In genomic region chr3:88526157-88527131, GRCm38 (mm10) we compare ENCODE assay signal across 8 mouse cellular contexts. TPM values are rescaled to one million over a fixed set of nuclear protein-coding genes. Genes with fewer than 3 reads are reported as not detected.
DNase-seq lines count a peak whose midpoint lies in the region; ATAC-seq and TF ChIP-seq lines count a peak whose summit lies in the region.

No protein-coding gene starts in this region.

- H3K4me3 ChIP-seq in cortical plate, adult 2 months (ENCODE audit: insufficient read depth, low read length), result no peak overlapping the region
- H3K4me3 ChIP-seq in midbrain, embryonic 11.5 days (ENCODE audit: low read depth, low read length), result no peak overlapping the region

- peak; percentile 90 for DNase-seq in gastrocnemius, postnatal 14 days
- peak; percentile 72 to 73 for DNase-seq in left cerebral cortex, postnatal 36 days (ENCODE audit: low spot score in 2 of 2)
- peak; percentile 99 for DNase-seq in midbrain, embryonic 11.5 days (ENCODE audit: low spot score, missing footprints)
- peak; percentile 84 for DNase-seq in right cerebral cortex, postnatal 4 days
- peak; percentile 81 for DNase-seq in yolk sac, embryonic 10.5 days (ENCODE audit: low spot score)

- H3K36me3 ChIP-seq in midbrain, embryonic 11.5 days (ENCODE audit: control insufficient read depth, insufficient read depth, low read length), result peaks cover 4% of the 10 kb centered on the region; the same call in 1 of the 2 replicates

- TF ChIP-seq POLR2A in cortical plate, adult 2 months (IDR thresholded peaks at IDR 0.05; ENCODE audit: extremely low read depth, insufficient read depth, low read length), result no peak

- peak overlapping the region; percentile 27 for H3K4me2 ChIP-seq in midbrain, embryonic 11.5 days

- H3K9ac ChIP-seq in midbrain, embryonic 11.5 days (ENCODE audit: low read length), result no peak overlapping the region

- peak; percentile 60 for ATAC-seq in activated CD4-positive, CD25-positive, alpha-beta regulatory T cell, adult 4 months
- peak; percentile 60 for ATAC-seq in inflammation-experienced regulatory T-cells, adult 6 months
- peak; percentile 70 for ATAC-seq in midbrain, embryonic 11.5 days (ENCODE audit: low FRiP score)

- WGBS in midbrain, embryonic 11.5 days, result 34% methylated on average over 17 of the region's 17 CpGs

- H3K27ac ChIP-seq in cortical plate, adult 2 months (ENCODE audit: insufficient read depth, low read length), result no peak overlapping the region
- no peak overlapping the region for H3K27ac ChIP-seq in midbrain, embryonic 11.5 days (ENCODE audit: low read depth, low read length)

- H3K4me1 ChIP-seq in cortical plate, adult 2 months (ENCODE audit: control insufficient read depth, insufficient read depth, low read length), result peaks cover 2% of the 10 kb centered on the region; the same call in 1 of the 2 replicates
- peaks cover 28% of the 10 kb centered on the region for H3K4me1 ChIP-seq in midbrain, embryonic 11.5 days (ENCODE audit: control insufficient read depth, insufficient read depth, low read length)

- peak; percentile 98 for TF ChIP-seq CTCF in cortical plate, adult 2 months (IDR thresholded peaks at IDR 0.05; ENCODE audit: extremely low read depth, insufficient read depth, low read length)

- H3K27me3 ChIP-seq in midbrain, embryonic 11.5 days (ENCODE audit: control insufficient read depth, insufficient read depth, low read length), result no peaks in the 10 kb centered on the region

- H3K9me3 ChIP-seq in midbrain, embryonic 11.5 days (ENCODE audit: control insufficient read depth, low read length), result no peaks in the 10 kb centered on the region

- intact Hi-C loops in gastrocnemius, postnatal 14 days (cut with DNase I; ENCODE audit: low total_unique reads), result no loop called here
- intact Hi-C loops in left cerebral cortex, postnatal 36 days (cut with DNase I), result loop anchor here (1.0 kb wide), 1 partner anchor 43 kb away; no protein-coding TSS in a partner anchor

RNA-seq across cellular contexts. Expression of gene Mex3a, which starts 5.8 kb away (rescaled TPM):
- under 1 TPM; 0.10 to 0.81 TPM for polyA plus RNA-seq in activated CD4-positive, CD25-positive, alpha-beta regulatory T cell, adult 4 months (2017; shearing (Covaris generic))
- polyA plus RNA-seq in cortical plate, adult 2 months (2012; rRNA removed), result 1.5 TPM in 2 replicates
- 1 to 10 TPM in 1 of 2 experiments, under 1 TPM in 1; 0.64 to 1.6 TPM for total RNA-seq in gastrocnemius, postnatal 14 days (2021)
- under 1 TPM; 0.17 to 0.20 (median 0.18) TPM for polyA plus RNA-seq in inflammation-experienced regulatory T-cells, adult 6 months (2017; shearing (Covaris generic))
- total RNA-seq in left cerebral cortex, postnatal 36 days (2021), result 1 to 10 TPM; 2.6 to 2.9 TPM
- 44.5 and 45.1 TPM in 2 replicates for polyA plus RNA-seq in midbrain, embryonic 11.5 days (2014; fragmentation: Nextera tagmentation; extraction: Ambion mirVana)

RNA-seq across cellular contexts. Expression of gene Lmna, which starts 16.7 kb away (rescaled TPM):
- polyA plus RNA-seq in activated CD4-positive, CD25-positive, alpha-beta regulatory T cell, adult 4 months (2017; shearing (Covaris generic)), result 1 to 10 TPM; 4.6 to 6.4 TPM
- polyA plus RNA-seq in cortical plate, adult 2 months (2012; rRNA removed), result 64.7 and 70.6 TPM in 2 replicates
- 100 to 1,000 TPM; 125 to 161 TPM for total RNA-seq in gastrocnemius, postnatal 14 days (2021)
- polyA plus RNA-seq in inflammation-experienced regulatory T-cells, adult 6 months (2017; shearing (Covaris generic)), result 1 to 10 TPM; 2.6 to 8.0 (median 4.0) TPM
- 10 to 100 TPM; 47.1 to 57.3 TPM for total RNA-seq in left cerebral cortex, postnatal 36 days (2021)
- 17.9 and 21.2 TPM in 2 replicates for polyA plus RNA-seq in midbrain, embryonic 11.5 days (2014; fragmentation: Nextera tagmentation; extraction: Ambion mirVana)

RNA-seq across cellular contexts. Expression of gene Rab25, which starts 21.7 kb away (rescaled TPM):
- not detected for polyA plus RNA-seq in activated CD4-positive, CD25-positive, alpha-beta regulatory T cell, adult 4 months (2017; shearing (Covaris generic))
- 0.13 and 0.36 TPM in 2 replicates for polyA plus RNA-seq in cortical plate, adult 2 months (2012; rRNA removed)
- total RNA-seq in gastrocnemius, postnatal 14 days (2021), result not detected
- not detected for polyA plus RNA-seq in inflammation-experienced regulatory T-cells, adult 6 months (2017; shearing (Covaris generic))
- total RNA-seq in left cerebral cortex, postnatal 36 days (2021), result not detected
- 0.25 and 0.86 TPM in 2 replicates for polyA plus RNA-seq in midbrain, embryonic 11.5 days (2014; fragmentation: Nextera tagmentation; extraction: Ambion mirVana)

RNA-seq across cellular contexts. Expression of gene Lamtor2, which starts 26.4 kb away (rescaled TPM):
- polyA plus RNA-seq in activated CD4-positive, CD25-positive, alpha-beta regulatory T cell, adult 4 months (2017; shearing (Covaris generic)), result 100 to 1,000 TPM; 132 to 197 TPM
- polyA plus RNA-seq in cortical plate, adult 2 months (2012; rRNA removed), result 126 and 133 TPM in 2 replicates
- total RNA-seq in gastrocnemius, postnatal 14 days (2021), result 10 to 100 TPM; 78.3 to 80.4 TPM
- polyA plus RNA-seq in inflammation-experienced regulatory T-cells, adult 6 months (2017; shearing (Covaris generic)), result 100 to 1,000 TPM; 149 to 189 (median 187) TPM
- total RNA-seq in left cerebral cortex, postnatal 36 days (2021), result 100 to 1,000 TPM; 103 to 106 TPM
- polyA plus RNA-seq in midbrain, embryonic 11.5 days (2014; fragmentation: Nextera tagmentation; extraction: Ambion mirVana), result 87.2 and 103 TPM in 2 replicates

RNA-seq across cellular contexts. Expression of gene Ubqln4, which starts 27.1 kb away (rescaled TPM):
- polyA plus RNA-seq in activated CD4-positive, CD25-positive, alpha-beta regulatory T cell, adult 4 months (2017; shearing (Covaris generic)), result 10 to 100 TPM; 10.9 to 14.0 TPM
- 103 and 110 TPM in 2 replicates for polyA plus RNA-seq in cortical plate, adult 2 months (2012; rRNA removed)
- total RNA-seq in gastrocnemius, postnatal 14 days (2021), result 10 to 100 TPM; 42.0 to 45.5 TPM
- 10 to 100 TPM in 2 of 3 experiments, 1 to 10 TPM in 1; 9.8 to 15.5 (median 12.1) TPM for polyA plus RNA-seq in inflammation-experienced regulatory T-cells, adult 6 months (2017; shearing (Covaris generic))
- 100 to 1,000 TPM; 129 to 137 TPM for total RNA-seq in left cerebral cortex, postnatal 36 days (2021)
- polyA plus RNA-seq in midbrain, embryonic 11.5 days (2014; fragmentation: Nextera tagmentation; extraction: Ambion mirVana), result 72.4 and 73.0 TPM in 2 replicates

Comparison
In these comparisons a context has a peak if more than half of its experiments do, and no peak if none do; other contexts are left out.
1. RNA of gene Mex3a, which starts 5.8 kb away (polyA plus RNA-seq): 44.5 to 45.1 TPM in midbrain, embryonic 11.5 days; 1.5 TPM in cortical plate, adult 2 months, 0.10 to 0.81 TPM in activated CD4-positive, CD25-positive, alpha-beta regulatory T cell, adult 4 months and 0.17 to 0.20 TPM in inflammation-experienced regulatory T-cells, adult 6 months; every median in the first group is over 10 times any median in the second.
2. Peak in every context shown above with its lines, with median percentiles within 50 percentile points of each other: ATAC-seq and DNase-seq.